Mouse (Mus musculus) cerebellum, adult 11 months (tissue): Measurements from ENCODE around the gene Orm2.

Experiments
- DNase-seq: peaks from one replicate; pipeline ENCODE4 v3.0.0; 2022

The Orm2 gene

GRCm38 (mm10) chr4:63408247-63408646, 46.0 kb downstream of the Orm2 start:
- DNase-seq: no peak

DNA sequence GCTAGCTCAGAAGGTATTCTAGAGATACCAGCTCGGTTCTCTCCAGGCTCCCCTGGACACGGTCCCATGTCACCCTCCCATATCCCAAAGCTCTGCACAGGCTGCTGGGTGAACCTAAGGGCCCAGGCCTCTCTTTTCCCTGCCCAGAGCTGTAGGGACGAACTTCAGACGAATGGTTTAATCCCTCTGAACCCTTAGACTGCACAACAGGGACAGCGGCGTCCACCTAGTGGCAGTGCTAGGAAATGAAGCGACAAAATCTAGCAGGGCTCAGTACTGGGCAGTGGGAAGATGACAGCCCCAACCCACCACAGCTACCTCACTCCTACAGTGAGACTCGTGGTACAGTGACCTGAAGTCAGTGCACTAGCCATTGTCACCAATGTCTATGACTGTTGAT, 46.4 kb downstream of the Orm2 start:
- no peak for DNase-seq

GRCm38 (mm10) chr4:63409317-63409907, 47.2 kb downstream of the Orm2 start:
- no peak for DNase-seq

- DNase-seq: no peak
Observed at GRCm38 (mm10) chr4:63409908-63410582, 47.8 kb downstream of the Orm2 start.

DNA sequence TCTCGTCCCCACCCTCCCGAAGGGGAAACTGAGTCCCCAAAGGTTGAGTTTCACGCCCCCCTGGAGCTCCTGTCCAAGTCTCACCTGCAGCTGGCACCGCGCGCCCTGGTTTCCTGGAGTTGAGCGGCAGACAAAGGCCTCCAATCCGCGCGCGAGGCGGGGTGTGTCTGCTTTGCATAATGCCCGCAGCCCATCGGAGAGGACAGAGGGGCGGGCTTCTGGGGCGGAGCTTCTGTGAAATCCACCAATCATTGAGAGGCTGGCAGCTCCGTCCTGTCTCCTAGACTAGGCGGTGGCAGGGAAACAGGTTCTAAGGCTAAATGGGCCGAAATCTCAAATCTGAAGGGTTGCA, 48.3 kb downstream of the Orm2 start:
- DNase-seq: peak; percentile 44

GRCm38 (mm10) chr4:63411222-63411621, 49.0 kb downstream of the Orm2 start:
- DNase-seq: no peak

DNA sequence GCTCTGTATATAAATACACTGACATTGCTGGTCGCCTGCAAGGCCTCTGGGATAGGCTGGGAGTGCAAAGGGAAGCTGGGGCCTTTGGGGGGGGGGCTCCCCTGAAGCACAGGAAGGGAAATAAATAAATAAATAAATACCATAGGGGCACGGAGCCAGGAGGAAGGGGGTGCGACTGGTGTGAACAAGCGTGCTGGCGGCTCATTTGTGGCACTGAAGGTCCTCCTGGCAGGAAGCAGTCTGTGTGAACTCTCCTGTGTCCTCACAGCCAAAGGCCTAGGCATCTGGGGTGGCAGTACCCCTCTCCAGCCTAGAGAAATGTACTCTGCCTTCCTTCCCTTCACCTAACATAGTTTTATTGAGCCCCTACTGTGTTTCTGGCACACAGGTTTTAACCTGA, 52.7 kb downstream of the Orm2 start:
- DNase-seq: no peak
